Mouse (Mus musculus) hindbrain, embryonic 16.5 days (tissue): ENCODE measurements around the gene Epha8. TPM values are rescaled to one million over a fixed set of nuclear protein-coding genes. Genes with fewer than 3 reads are reported as not detected.

Experiments
- ATAC-seq: fragments of 200-750 bp; cut with Nextera tagmentation; 2 replicates; pipeline ENCODE4 v1.8.0; 2017; ENCODE audit warnings: moderate TSS enrichment, moderate library complexity
- H3K27ac ChIP-seq: fragments of 300-500 bp; sonication (generic); 2 replicates; pipeline ENCODE4 v1.5.1; 2014; ENCODE audit warnings: low read depth, mild to moderate bottlenecking, control low read depth, low read length, moderate library complexity
- H3K27me3 ChIP-seq: fragments of 300-500 bp; sonication (generic); replicated peaks from 2 replicates; pipeline ENCODE4 v1.6.1; 2014; ENCODE audit warnings: low read length; ENCODE audit not compliant: control insufficient read depth, insufficient read depth
- H3K36me3 ChIP-seq: fragments of 300-500 bp; sonication (generic); 2 replicates; pipeline ENCODE4 v1.6.1; 2014; ENCODE audit warnings: mild to moderate bottlenecking, low read length, moderate library complexity, mixed read lengths; ENCODE audit not compliant: control insufficient read depth, insufficient read depth
- H3K4me1 ChIP-seq: fragments of 300-500 bp; sonication (generic); 2 replicates; pipeline ENCODE4 v1.6.1; 2014; ENCODE audit warnings: low read depth, low read length; ENCODE audit not compliant: control insufficient read depth, insufficient read depth
- H3K4me2 ChIP-seq: fragments of 300-500 bp; sonication (generic); 2 replicates; pipeline ENCODE4 v1.6.1; 2014; ENCODE audit warnings: mild to moderate bottlenecking, low read length, control low read depth, moderate library complexity
- H3K4me3 ChIP-seq: fragments of 300-500 bp; sonication (generic); 2 replicates; pipeline ENCODE4 v1.5.1; 2014; ENCODE audit warnings: mild to moderate bottlenecking, low read length, control low read depth, moderate library complexity
- H3K9ac ChIP-seq: fragments of 300-500 bp; sonication (generic); 2 replicates; pipeline ENCODE4 v1.6.1; 2014; ENCODE audit warnings: low read depth, mild to moderate bottlenecking, control low read depth, low read length, moderate library complexity
- H3K9me3 ChIP-seq: fragments of 300-500 bp; sonication (generic); 2 replicates; pipeline ENCODE4 v1.6.1; 2014; ENCODE audit warnings: mild to moderate bottlenecking, low read length, moderate library complexity; ENCODE audit not compliant: control insufficient read depth
- WGBS: fragments of 180-500 bp; shearing (Covaris S2); extraction: QIAGEN DNeasy Blood & Tissue Kit; methylation state at CpG from one replicate; pipeline ENCODE4 v1.1.7; 2014; 5-methylcytosine and 5-hydroxymethylcytosine counted together
- polyA plus RNA-seq: library from polyadenylated mRNA; unstranded; fragments of >200 nt; fragmentation: Nextera tagmentation; extraction: Ambion mirVana; gene quantifications from 2 replicates; pipeline ENCODE4 v1.2.1, GENCODE M21; 2015

Epha8 gene
- polyA plus RNA-seq, 1 experiment from 2014 or later, result 8.8 TPM

GRCm38 (mm10) chr4:136980921-136981320 lies 24.3 kb upstream of the Epha8 start:
- ATAC-seq, result peak; percentile 7; the same call in 1 of the 2 replicates
- no peaks in the 10 kb centered on the region for H3K36me3 ChIP-seq
- peaks cover 17% of the 10 kb centered on the region for H3K4me1 ChIP-seq
- WGBS, result 56% methylated on average over 4 of the region's 4 CpGs
- no peaks in the 10 kb centered on the region for H3K9me3 ChIP-seq
- H3K4me2 ChIP-seq, result no peak overlapping the region
- no peaks in the 10 kb centered on the region for H3K27me3 ChIP-seq
- H3K4me3 ChIP-seq, result no peak overlapping the region
- H3K9ac ChIP-seq, result peak overlapping the region; percentile 10; the same call in 1 of the 2 replicates
- no peak overlapping the region for H3K27ac ChIP-seq

GRCm38 (mm10) chr4:136977244-136977643 lies 20.6 kb upstream of the Epha8 start:
- H3K4me1 ChIP-seq, result peaks cover 11% of the 10 kb centered on the region
- H3K9me3 ChIP-seq, result no peaks in the 10 kb centered on the region
- ATAC-seq, result no peak
- WGBS, result 62% methylated on average over 8 of the region's 8 CpGs
- no peak overlapping the region for H3K9ac ChIP-seq
- no peaks in the 10 kb centered on the region for H3K27me3 ChIP-seq
- no peak overlapping the region for H3K27ac ChIP-seq
- no peaks in the 10 kb centered on the region for H3K36me3 ChIP-seq
- H3K4me3 ChIP-seq, result no peak overlapping the region
- H3K4me2 ChIP-seq, result no peak overlapping the region

GRCm38 (mm10) chr4:136970939-136971338 lies 14.3 kb upstream of the Epha8 start:
- peaks cover 11% of the 10 kb centered on the region for H3K4me1 ChIP-seq
- H3K36me3 ChIP-seq, result no peaks in the 10 kb centered on the region
- H3K27me3 ChIP-seq, result no peaks in the 10 kb centered on the region; the same call in 1 of the 2 replicates
- H3K9ac ChIP-seq, result no peak overlapping the region
- no peaks in the 10 kb centered on the region for H3K9me3 ChIP-seq
- no peak overlapping the region for H3K4me3 ChIP-seq
- 8% methylated on average over 6 of the region's 6 CpGs for WGBS
- H3K27ac ChIP-seq, result no peak overlapping the region
- no peak for ATAC-seq
- no peak overlapping the region for H3K4me2 ChIP-seq

GRCm38 (mm10) chr4:136969503-136970276 lies 13.1 kb upstream of the Epha8 start:
- Histone ChIP-seq H3K27me3 (no peaks in the 10 kb centered on the region; the same call in 1 of the 2 replicates), H3K9ac (no peak overlapping the region), H3K4me3 (no peak overlapping the region), H3K4me2 (no peak overlapping the region), H3K36me3 (no peaks in the 10 kb centered on the region), H3K27ac (no peak overlapping the region), H3K4me1 (peaks cover 15% of the 10 kb centered on the region), H3K9me3 (no peaks in the 10 kb centered on the region)
- no peak for ATAC-seq
- 36% methylated on average over 16 of the region's 16 CpGs for WGBS

- Histone ChIP-seq H3K27ac (no peak overlapping the region), H3K27me3 (no peaks in the 10 kb centered on the region; the same call in 1 of the 2 replicates), H3K4me2 (no peak overlapping the region), H3K4me3 (no peak overlapping the region), H3K36me3 (no peaks in the 10 kb centered on the region), H3K4me1 (peaks cover 15% of the 10 kb centered on the region), H3K9me3 (no peaks in the 10 kb centered on the region), H3K9ac (no peak overlapping the region)
- ATAC-seq, result no peak
- WGBS, result 56% methylated on average over 8 of the region's 8 CpGs
These were observed 12.5 kb upstream of the Epha8 start for GRCm38 (mm10) chr4:136969096-136969495.

- 0 out of 2 replicates have a peak overlapping the region, but pooled peaks have one; percentile 13 for H3K27ac ChIP-seq
- H3K4me2 ChIP-seq, result 0 out of 2 replicates have a peak overlapping the region, but pooled peaks have one; percentile 4
- H3K4me1 ChIP-seq, result peaks cover 15% of the 10 kb centered on the region
- no peaks in the 10 kb centered on the region for H3K36me3 ChIP-seq
- H3K9me3 ChIP-seq, result no peaks in the 10 kb centered on the region
- no peak overlapping the region for H3K9ac ChIP-seq
- ATAC-seq, result no peak
- no peaks in the 10 kb centered on the region; the same call in 1 of the 2 replicates for H3K27me3 ChIP-seq
- no peak overlapping the region for H3K4me3 ChIP-seq
- WGBS, result 13% methylated on average over 9 of the region's 9 CpGs
These were observed 10.9 kb upstream of the Epha8 start for GRCm38 (mm10) chr4:136967511-136967910.

- Histone ChIP-seq H3K4me2 (no peak overlapping the region), H3K4me3 (no peak overlapping the region), H3K36me3 (no peaks in the 10 kb centered on the region), H3K27me3 (no peaks in the 10 kb centered on the region; the same call in 1 of the 2 replicates), H3K9ac (no peak overlapping the region), H3K4me1 (peaks cover 17% of the 10 kb centered on the region), H3K9me3 (no peaks in the 10 kb centered on the region), H3K27ac (no peak overlapping the region)
- ATAC-seq, result no peak
- WGBS, result 35% methylated on average over 16 of the region's 16 CpGs
These were observed 10.1 kb upstream of the Epha8 start for GRCm38 (mm10) chr4:136966493-136967390.

- Histone ChIP-seq H3K4me1 (peaks cover 17% of the 10 kb centered on the region), H3K4me2 (no peak overlapping the region), H3K27ac (no peak overlapping the region), H3K4me3 (no peak overlapping the region), H3K9me3 (no peaks in the 10 kb centered on the region), H3K36me3 (no peaks in the 10 kb centered on the region), H3K9ac (no peak overlapping the region), H3K27me3 (no peaks in the 10 kb centered on the region; the same call in 1 of the 2 replicates)
- WGBS, result 21% methylated on average over 15 of the region's 15 CpGs
- peak; percentile 24; the same call in 1 of the 2 replicates for ATAC-seq
These were observed 8.4 kb upstream of the Epha8 start for GRCm38 (mm10) chr4:136964990-136965421.

- Histone ChIP-seq H3K9ac (no peak overlapping the region), H3K27me3 (peaks cover 14% of the 10 kb centered on the region), H3K4me3 (no peak overlapping the region), H3K9me3 (no peaks in the 10 kb centered on the region), H3K36me3 (no peaks in the 10 kb centered on the region), H3K4me1 (peaks cover 12% of the 10 kb centered on the region), H3K27ac (no peak overlapping the region), H3K4me2 (no peak overlapping the region)
- 37% methylated on average over 4 of the region's 4 CpGs for WGBS
- ATAC-seq, result no peak
These were observed 5.8 kb upstream of the Epha8 start for GRCm38 (mm10) chr4:136962447-136962846.
